Mouse (Mus musculus) erythroblast, embryonic 14.5 days (primary cell): ENCODE measurements around the gene Mthfsd. TPM values are rescaled to one million over a fixed set of nuclear protein-coding genes. Genes with fewer than 3 reads are reported as not detected.

Source experiments
- H3K27me3 ChIP-seq: 2 replicates; pipeline ENCODE4 v1.6.1; 2012; ENCODE audit warnings: inconsistent platforms; ENCODE audit not compliant: control insufficient read depth
- H3K36me3 ChIP-seq: 2 replicates; pipeline ENCODE4 v1.6.1; 2012; ENCODE audit warnings: mild to moderate bottlenecking, inconsistent platforms; ENCODE audit not compliant: control insufficient read depth
- H3K4me1 ChIP-seq: 2 replicates; pipeline ENCODE4 v1.6.1; 2012; ENCODE audit warnings: inconsistent platforms; ENCODE audit not compliant: control insufficient read depth
- H3K4me3 ChIP-seq: replicated peaks from 2 replicates; pipeline ENCODE3; 2012; ENCODE audit warnings: moderate library complexity, mild to moderate bottlenecking, inconsistent platforms
- H3K9me3 ChIP-seq: 2 replicates; pipeline ENCODE4 v1.6.1; 2012; ENCODE audit warnings: low read length, inconsistent platforms, mixed read lengths; ENCODE audit not compliant: control insufficient read depth
- GATA1 ChIP-seq: IDR thresholded peaks from 2 replicates; pipeline ENCODE4 v1.6.1; 2012; ENCODE audit warnings: low read length, inconsistent platforms, mixed read lengths
- TAL1 ChIP-seq: IDR thresholded peaks from 3 replicates; pipeline ENCODE4 v1.6.1; 2012; ENCODE audit warnings: low read length, inconsistent platforms, mixed read lengths
- polyA plus RNA-seq: library from polyadenylated mRNA; stranded (reverse); fragments of >175 nt; gene quantifications from 2 replicates; pipeline ENCODE4 v1.2.3, GENCODE M21; 2012

Mthfsd gene
- polyA plus RNA-seq, 1 experiment, result 3.7 TPM

GRCm38 (mm10) chr8:121093496-121093895 lies 14.7 kb downstream of the Mthfsd start:
- Histone ChIP-seq H3K4me3 (no peak overlapping the region), H3K27me3 (peaks cover 54% of the 10 kb centered on the region), H3K9me3 (no peaks in the 10 kb centered on the region), H3K36me3 (peaks cover 15% of the 10 kb centered on the region), H3K4me1 (no peaks in the 10 kb centered on the region)
- TF ChIP-seq GATA1 (no peak), TAL1 (no peak)

- Histone ChIP-seq H3K36me3 (peaks cover 7% of the 10 kb centered on the region), H3K4me3 (no peak overlapping the region), H3K4me1 (no peaks in the 10 kb centered on the region), H3K9me3 (no peaks in the 10 kb centered on the region), H3K27me3 (peaks cover 63% of the 10 kb centered on the region)
- TF ChIP-seq GATA1 (no peak), TAL1 (no peak)
Observed at GRCm38 (mm10) chr8:121092627-121093026, 15.6 kb downstream of the Mthfsd start.

- H3K4me3 ChIP-seq, result no peak overlapping the region
- no peaks in the 10 kb centered on the region for H3K9me3 ChIP-seq
- H3K27me3 ChIP-seq, result peaks cover 67% of the 10 kb centered on the region
- H3K36me3 ChIP-seq, result peaks cover 2% of the 10 kb centered on the region
- TF ChIP-seq TAL1, result no peak
- H3K4me1 ChIP-seq, result no peaks in the 10 kb centered on the region
Observed at GRCm38 (mm10) chr8:121092141-121092540, 16.1 kb downstream of the Mthfsd start.

GRCm38 (mm10) chr8:121090716-121091115 lies 17.5 kb downstream of the Mthfsd start:
- no peaks in the 10 kb centered on the region for H3K4me1 ChIP-seq
- TF ChIP-seq GATA1 (no peak), TAL1 (no peak)
- peaks cover 82% of the 10 kb centered on the region for H3K27me3 ChIP-seq

GRCm38 (mm10) chr8:121089631-121090380 lies 18.4 kb downstream of the Mthfsd start:
- H3K4me1 ChIP-seq, result no peaks in the 10 kb centered on the region
- no peaks in the 10 kb centered on the region for H3K36me3 ChIP-seq
- no peak overlapping the region for H3K4me3 ChIP-seq
- TF ChIP-seq TAL1, result no peak
- TF ChIP-seq GATA1, result no peak
- H3K9me3 ChIP-seq, result no peaks in the 10 kb centered on the region; the same call in 1 of the 2 replicates
- H3K27me3 ChIP-seq, result peaks cover 91% of the 10 kb centered on the region

More at GRCm38 (mm10) chr8:121090716-121091115, 17.5 kb downstream of the Mthfsd start:
- no peak overlapping the region for H3K4me3 ChIP-seq
- H3K9me3 ChIP-seq, result no peaks in the 10 kb centered on the region
- no peaks in the 10 kb centered on the region for H3K36me3 ChIP-seq

GRCm38 (mm10) chr8:121088871-121089630 lies 19.1 kb downstream of the Mthfsd start:
- peaks cover 2% of the 10 kb centered on the region; the same call in 1 of the 2 replicates for H3K9me3 ChIP-seq
- peaks cover 98% of the 10 kb centered on the region for H3K27me3 ChIP-seq
- H3K4me3 ChIP-seq, result no peak overlapping the region
- no peaks in the 10 kb centered on the region for H3K36me3 ChIP-seq
- no peak for TF ChIP-seq GATA1
- TF ChIP-seq TAL1, result no peak
- no peaks in the 10 kb centered on the region for H3K4me1 ChIP-seq

GRCm38 (mm10) chr8:121088281-121088680 lies 19.9 kb downstream of the Mthfsd start:
- Histone ChIP-seq H3K9me3 (peaks cover 2% of the 10 kb centered on the region; the same call in 1 of the 2 replicates), H3K36me3 (no peaks in the 10 kb centered on the region), H3K4me3 (no peak overlapping the region), H3K4me1 (no peaks in the 10 kb centered on the region), H3K27me3 (peaks cover 99% of the 10 kb centered on the region)
- no peak for TF ChIP-seq GATA1
- TF ChIP-seq TAL1, result no peak

- no peaks in the 10 kb centered on the region for H3K4me1 ChIP-seq
- H3K36me3 ChIP-seq, result no peaks in the 10 kb centered on the region
- H3K4me3 ChIP-seq, result no peak overlapping the region
- TF ChIP-seq TAL1 (no peak), GATA1 (no peak)
- H3K27me3 ChIP-seq, result peaks cover 100% of the 10 kb centered on the region
- peaks cover 2% of the 10 kb centered on the region; the same call in 1 of the 2 replicates for H3K9me3 ChIP-seq
Observed at GRCm38 (mm10) chr8:121086004-121086900, 21.9 kb downstream of the Mthfsd start.

GRCm38 (mm10) chr8:121085561-121085960 lies 22.6 kb downstream of the Mthfsd start:
- H3K4me3 ChIP-seq, result no peak overlapping the region

More at GRCm38 (mm10) chr8:121085561-121085960, 22.6 kb downstream of the Mthfsd start:
- Histone ChIP-seq H3K27me3 (peaks cover 100% of the 10 kb centered on the region), H3K9me3 (peaks cover 2% of the 10 kb centered on the region; the same call in 1 of the 2 replicates), H3K36me3 (no peaks in the 10 kb centered on the region), H3K4me1 (no peaks in the 10 kb centered on the region)
- TF ChIP-seq TAL1, result no peak
- TF ChIP-seq GATA1, result no peak
